Mouse (Mus musculus): Measurements from ENCODE around the gene Rfwd3. TPM values are rescaled to one million over a fixed set of nuclear protein-coding genes. Genes with fewer than 3 reads are reported as not detected.

The Rfwd3 gene
- polyA plus RNA-seq (2017; shearing (Covaris generic)), result 30.6 TPM

DNA sequence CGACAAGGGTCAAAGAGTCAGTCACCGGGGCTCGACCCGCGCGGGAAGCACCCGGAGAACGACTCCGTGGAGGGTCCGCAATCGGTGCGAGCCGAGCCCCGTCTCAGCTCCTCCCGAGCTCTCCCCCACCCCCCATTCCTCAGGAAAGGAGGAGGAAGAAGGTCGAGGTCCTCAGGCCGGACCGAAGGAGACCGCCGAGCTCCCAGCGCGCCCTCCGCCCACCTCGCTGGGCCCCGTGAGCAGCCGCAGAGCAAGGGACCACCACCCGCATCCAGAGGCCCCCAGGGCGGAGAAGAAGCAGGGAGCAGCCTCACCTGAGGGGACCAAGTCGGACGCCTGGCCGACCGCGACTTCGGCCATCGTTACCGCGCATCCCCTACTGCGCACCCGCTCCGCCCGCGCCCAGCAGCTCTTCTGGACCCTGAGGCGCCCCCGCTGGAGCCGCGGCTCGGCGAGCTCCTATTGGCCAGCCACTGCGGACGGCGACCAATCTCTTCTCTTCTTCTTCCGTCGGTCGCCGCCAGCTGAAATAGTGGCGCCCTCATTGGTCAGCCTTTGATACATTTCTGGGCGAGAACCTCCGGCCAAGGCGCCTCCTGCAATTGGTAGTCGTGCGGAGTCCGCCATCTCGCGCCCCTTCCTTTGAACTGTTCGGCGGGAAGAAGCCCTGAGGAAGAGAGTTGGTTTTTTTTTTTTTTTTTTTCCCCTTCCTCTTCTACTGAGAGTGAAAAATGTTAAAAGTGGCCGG is at the start of gene Rfwd3:
TSS of gene Rfwd3 (minus strand) at position 402 of the 748 bp plus-strand sequence.

DNA sequence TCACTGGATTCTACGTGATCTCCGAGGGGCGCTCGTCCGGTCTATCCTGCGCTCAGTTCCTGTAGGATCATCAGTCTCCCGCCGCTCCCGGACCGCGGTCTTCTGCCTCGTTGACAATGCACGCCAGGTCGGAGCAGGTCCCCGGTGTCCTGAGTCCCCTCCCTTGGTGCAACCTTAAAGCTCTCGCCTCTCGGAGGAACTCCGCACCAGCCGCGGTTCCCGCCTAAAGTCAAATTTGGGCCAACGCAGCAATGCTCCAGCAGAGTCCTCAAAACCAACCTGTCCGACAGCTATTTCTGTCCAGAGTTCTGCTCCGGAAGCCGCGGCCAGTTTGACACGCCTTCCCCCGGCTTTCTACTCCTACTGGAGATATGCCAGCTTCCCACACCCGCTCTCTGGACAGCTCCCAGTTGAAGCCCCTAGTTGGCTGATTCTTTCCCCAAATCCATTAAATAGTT is 37.9 kb upstream of the Rfwd3 start, which contains the start of gene Mlkl:
TSS of gene Mlkl (minus strand) at position 288 of the 458 bp plus-strand sequence.

DNA sequence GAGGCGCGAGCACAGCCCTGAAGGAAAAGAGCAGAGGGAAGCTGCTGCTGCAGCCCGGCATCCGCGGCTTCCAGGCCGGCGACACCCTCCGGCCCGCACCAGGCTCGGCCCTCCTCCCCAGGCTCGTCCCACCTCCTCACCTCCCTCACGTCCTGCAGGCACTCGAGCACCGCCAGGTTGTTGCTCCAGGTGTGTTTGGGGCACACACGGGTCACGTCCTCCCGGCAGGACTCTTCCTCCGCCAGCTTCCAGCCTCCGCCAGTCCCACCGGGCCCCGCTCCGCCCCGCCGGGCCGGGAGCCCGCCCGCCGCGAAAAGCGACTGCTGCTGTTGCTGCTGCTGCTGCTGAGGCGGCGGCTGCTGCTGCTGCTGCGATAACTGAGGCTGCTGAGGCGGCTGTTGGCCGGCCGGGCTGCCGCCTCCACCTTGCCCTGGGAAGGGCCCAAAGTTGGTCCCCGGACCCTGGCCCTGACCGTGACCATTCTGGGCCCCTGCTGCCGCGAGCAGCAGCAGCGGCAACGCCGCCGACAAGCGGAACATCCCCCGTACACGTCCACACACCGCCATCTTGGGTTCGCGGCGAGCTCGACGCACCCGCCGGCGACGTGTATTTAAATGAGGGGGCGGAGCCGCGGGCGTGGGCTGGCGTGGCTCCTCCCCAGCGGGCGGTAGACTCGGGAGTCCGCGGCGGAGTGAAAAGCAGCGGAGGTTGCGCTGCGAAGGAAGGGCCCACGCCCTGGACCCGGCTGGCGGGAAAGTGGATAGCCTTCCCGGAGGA is 41.2 kb downstream of the Rfwd3 start, which contains the start of gene Glg1:
TSS of gene Glg1 (minus strand) at position 586 of the 777 bp plus-strand sequence.

Other genes with a start within 250 kb of the Rfwd3 start
- 21.2 TPM for gene Exosc6, start 243.9 kb downstream of the Rfwd3 start, polyA plus RNA-seq (2017; shearing (Covaris generic))
- gene Clec18a, start 207.8 kb downstream of the Rfwd3 start, polyA plus RNA-seq (2017; shearing (Covaris generic)), result not detected
- gene Pdpr, start 205.6 kb downstream of the Rfwd3 start, polyA plus RNA-seq (2017; shearing (Covaris generic)), result 18.8 TPM
- gene Glg1, start 41.0 kb downstream of the Rfwd3 start, polyA plus RNA-seq (2017; shearing (Covaris generic)), result 85.5 TPM
- gene Mlkl, start 38.0 kb upstream of the Rfwd3 start, polyA plus RNA-seq (2017; shearing (Covaris generic)), result 5.2 TPM
- gene Fa2h, start 93.6 kb upstream of the Rfwd3 start, polyA plus RNA-seq (2017; shearing (Covaris generic)), result not detected
- gene Wdr59, start 221.9 kb upstream of the Rfwd3 start, polyA plus RNA-seq (2017; shearing (Covaris generic)), result 2.7 TPM
- 128 TPM for gene Znrf1, start 235.9 kb upstream of the Rfwd3 start, polyA plus RNA-seq (2017; shearing (Covaris generic))